Mouse (Mus musculus) forebrain, embryonic 15.5 days (tissue): Measurements from ENCODE around the gene Arhgef28. TPM values are rescaled to one million over a fixed set of nuclear protein-coding genes. Genes with fewer than 3 reads are reported as not detected.

Experiments
- ATAC-seq: fragments of 200-750 bp; cut with Nextera tagmentation; replicated peaks from 2 replicates; pipeline ENCODE4 v1.8.0; 2017; ENCODE audit warnings: mild to moderate bottlenecking, moderate TSS enrichment, moderate library complexity
- H3K27ac ChIP-seq: fragments of 300-500 bp; sonication (generic); replicated peaks from 2 replicates; pipeline ENCODE4 v1.5.1; 2015; ENCODE audit warnings: mild to moderate bottlenecking, inconsistent platforms
- H3K27me3 ChIP-seq: fragments of 300-500 bp; sonication (generic); 2 replicates; pipeline ENCODE4 v1.6.1; 2015; ENCODE audit warnings: inconsistent platforms
- H3K36me3 ChIP-seq: fragments of 300-500 bp; sonication (generic); 2 replicates; pipeline ENCODE4 v1.6.1; 2015; ENCODE audit warnings: mild to moderate bottlenecking, inconsistent platforms
- H3K4me1 ChIP-seq: fragments of 300-500 bp; sonication (generic); 2 replicates; pipeline ENCODE4 v1.6.1; 2015; ENCODE audit warnings: inconsistent platforms
- H3K4me2 ChIP-seq: fragments of 300-500 bp; sonication (generic); replicated peaks from 2 replicates; pipeline ENCODE4 v1.6.1; 2015; ENCODE audit warnings: mild to moderate bottlenecking, inconsistent platforms
- H3K4me3 ChIP-seq: fragments of 300-500 bp; sonication (generic); 2 replicates; pipeline ENCODE4 v1.5.1; 2015; ENCODE audit warnings: mild to moderate bottlenecking, inconsistent platforms
- H3K9ac ChIP-seq: fragments of 300-500 bp; sonication (generic); replicated peaks from 2 replicates; pipeline ENCODE4 v1.6.1; 2015; ENCODE audit warnings: mild to moderate bottlenecking, inconsistent platforms
- H3K9me3 ChIP-seq: fragments of 300-500 bp; sonication (generic); 2 replicates; pipeline ENCODE4 v1.6.1; 2016; ENCODE audit warnings: inconsistent platforms
- WGBS: fragments of 180-500 bp; shearing (Covaris S2); methylation state at CpG from one replicate; pipeline ENCODE4 v1.1.7; 2015; ENCODE audit warnings: mixed read lengths; 5-methylcytosine and 5-hydroxymethylcytosine counted together
- polyA plus RNA-seq: library from polyadenylated mRNA; unstranded; fragments of >200 nt; fragmentation: Nextera tagmentation; extraction: Ambion mirVana; gene quantifications from 2 replicates; pipeline ENCODE4 v1.2.1, GENCODE M21; 2015

Arhgef28 gene
- polyA plus RNA-seq, 1 experiment from 2014 or later: 15.7 TPM

GRCm38 (mm10) chr13:97941099-97941498, 265.1 kb downstream of the Arhgef28 start:
- Histone ChIP-seq H3K4me3 (no peak overlapping the region), H3K4me2 (no peak overlapping the region), H3K36me3 (no peaks in the 10 kb centered on the region), H3K9ac (no peak overlapping the region), H3K4me1 (peaks cover 11% of the 10 kb centered on the region), H3K27ac (no peak overlapping the region), H3K27me3 (no peaks in the 10 kb centered on the region), H3K9me3 (no peaks in the 10 kb centered on the region)
- 86% methylated on average over 6 of the region's 6 CpGs for WGBS
- ATAC-seq: no peak

- H3K4me1 ChIP-seq: peaks cover 11% of the 10 kb centered on the region
- no peak for ATAC-seq
- H3K4me2 ChIP-seq: no peak overlapping the region
- H3K36me3 ChIP-seq: no peaks in the 10 kb centered on the region
- H3K27me3 ChIP-seq: no peaks in the 10 kb centered on the region
- 69% methylated on average over 15 of the region's 15 CpGs for WGBS
- H3K27ac ChIP-seq: no peak overlapping the region
- H3K9me3 ChIP-seq: no peaks in the 10 kb centered on the region
- H3K4me3 ChIP-seq: no peak overlapping the region
- H3K9ac ChIP-seq: no peak overlapping the region
Measured at GRCm38 (mm10) chr13:97939433-97940160, 266.6 kb downstream of the Arhgef28 start.

DNA sequence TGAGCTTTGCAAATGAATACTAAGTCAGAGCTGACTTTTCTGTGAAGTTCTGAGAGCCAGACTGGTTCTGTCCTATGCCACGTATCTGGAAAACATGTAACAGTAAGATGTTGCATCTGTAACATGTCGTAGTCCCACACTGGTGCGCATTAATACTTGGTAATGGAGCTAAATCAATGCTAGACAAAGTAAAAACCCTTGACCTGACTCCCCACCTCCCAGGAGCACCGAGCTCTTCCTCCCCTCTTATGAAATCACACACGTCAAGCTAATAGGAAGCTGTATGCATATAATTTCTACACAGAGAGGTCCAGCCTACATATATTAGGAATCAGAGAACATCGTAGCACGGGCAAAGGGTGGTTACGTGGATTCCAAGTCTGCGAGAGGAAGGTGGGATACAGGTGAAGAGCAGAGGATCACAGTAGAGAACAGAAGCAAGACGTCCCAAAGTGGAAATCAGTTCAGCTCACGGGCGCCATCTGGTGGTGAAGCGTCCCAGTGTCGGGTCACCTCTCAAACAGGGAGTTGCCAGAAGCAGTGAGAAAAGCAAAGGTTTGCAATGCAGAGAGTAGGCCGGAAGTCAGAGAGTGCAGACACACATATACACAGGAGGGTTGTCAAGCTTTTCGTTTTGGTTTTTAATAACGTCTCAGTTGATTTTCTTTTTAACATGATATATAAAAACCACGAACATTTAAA, 267.5 kb downstream of the Arhgef28 start:
- no peaks in the 10 kb centered on the region for H3K27me3 ChIP-seq
- H3K9ac ChIP-seq: no peak overlapping the region
- 31% methylated on average over 18 of the region's 18 CpGs for WGBS
- no peak overlapping the region for H3K4me3 ChIP-seq
- H3K27ac ChIP-seq: no peak overlapping the region
- no peaks in the 10 kb centered on the region for H3K9me3 ChIP-seq
- no peaks in the 10 kb centered on the region for H3K36me3 ChIP-seq
- ATAC-seq: peak; percentile 80
- peaks cover 11% of the 10 kb centered on the region for H3K4me1 ChIP-seq
- H3K4me2 ChIP-seq: no peak overlapping the region

DNA sequence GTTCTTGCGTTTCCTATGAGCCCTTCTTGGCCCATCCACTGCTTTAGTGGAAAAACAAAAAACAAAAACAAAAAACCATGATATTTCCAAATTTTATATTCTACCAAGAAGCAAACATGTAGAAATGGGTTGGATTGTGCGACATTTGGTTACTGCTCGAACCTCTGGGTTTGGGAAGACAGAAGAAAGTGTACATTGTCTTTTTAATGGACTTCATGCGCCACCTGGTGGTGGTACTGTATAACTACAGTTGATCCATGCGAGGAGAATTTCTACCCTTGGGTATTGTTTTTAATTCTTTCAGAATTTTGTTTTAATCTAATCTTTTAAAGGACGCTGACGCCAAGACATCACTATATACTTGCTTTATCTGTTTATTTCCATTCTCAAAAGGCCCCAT, 268.3 kb downstream of the Arhgef28 start:
- H3K27ac ChIP-seq: no peak overlapping the region
- 14% methylated on average over 7 of the region's 7 CpGs for WGBS
- no peaks in the 10 kb centered on the region for H3K27me3 ChIP-seq
- H3K4me3 ChIP-seq: no peak overlapping the region
- H3K9me3 ChIP-seq: no peaks in the 10 kb centered on the region
- peak; percentile 45; the same call in 1 of the 2 replicates for ATAC-seq
- H3K36me3 ChIP-seq: no peaks in the 10 kb centered on the region
- peaks cover 11% of the 10 kb centered on the region for H3K4me1 ChIP-seq
- H3K9ac ChIP-seq: no peak overlapping the region
- no peak overlapping the region for H3K4me2 ChIP-seq

DNA sequence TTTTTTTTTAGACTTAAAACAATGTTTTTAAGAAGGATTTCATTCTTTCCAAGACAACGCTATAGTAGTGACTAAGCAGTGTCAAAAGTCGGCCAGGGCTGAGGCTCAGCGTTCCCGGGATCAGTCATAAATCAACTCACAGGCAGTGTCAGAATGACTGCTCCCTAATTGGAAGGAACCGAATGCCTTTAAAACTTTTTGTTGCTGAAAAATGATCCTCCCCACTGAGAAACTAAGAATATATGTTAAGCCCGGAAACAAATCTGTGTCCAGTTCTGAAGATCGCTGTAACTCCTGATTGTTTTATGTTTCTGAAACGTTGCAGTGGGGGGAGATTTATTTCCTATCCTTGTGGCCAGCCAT, 278.1 kb downstream of the Arhgef28 start:
- Histone ChIP-seq H3K4me2 (no peak overlapping the region), H3K4me3 (no peak overlapping the region), H3K4me1 (peaks cover 13% of the 10 kb centered on the region), H3K9ac (no peak overlapping the region), H3K27me3 (no peaks in the 10 kb centered on the region), H3K27ac (no peak overlapping the region), H3K9me3 (no peaks in the 10 kb centered on the region), H3K36me3 (no peaks in the 10 kb centered on the region)
- ATAC-seq: no peak
- 34% methylated on average over 8 of the region's 8 CpGs for WGBS

DNA sequence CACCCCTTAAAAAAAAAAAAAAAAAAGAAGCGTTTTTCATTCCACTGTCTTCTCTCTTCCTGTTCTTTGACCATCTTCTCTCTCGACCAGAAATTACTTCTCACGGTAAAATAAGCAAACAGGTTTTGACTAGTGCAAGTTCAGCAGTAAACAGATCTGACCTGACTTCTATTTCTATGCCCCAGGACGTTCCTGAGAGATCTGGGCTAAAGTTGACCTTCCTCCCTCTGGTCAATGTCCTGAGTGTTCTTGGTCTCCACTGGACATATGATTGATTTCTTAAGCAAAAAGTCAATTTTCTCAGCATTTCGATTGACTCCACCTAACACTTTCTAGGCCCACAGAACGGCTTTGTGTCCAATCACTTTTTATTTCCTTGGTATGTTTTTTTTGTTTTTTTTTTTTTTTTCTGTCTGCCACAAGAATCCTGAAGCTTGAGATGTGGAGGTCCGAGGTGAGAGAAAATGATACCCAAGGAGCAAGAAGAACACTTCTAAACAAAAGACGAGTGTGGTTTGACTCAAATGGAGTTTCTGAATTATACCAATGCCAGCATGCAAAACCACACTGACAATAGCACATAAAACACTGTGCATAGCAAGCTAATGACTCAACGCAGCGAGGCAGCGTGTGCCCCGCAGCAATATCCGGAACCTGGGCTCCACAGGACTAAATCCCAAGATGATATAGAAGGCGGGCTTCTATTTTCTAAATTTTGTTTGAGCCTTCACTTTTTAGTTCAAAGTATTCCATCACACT, 278.7 kb downstream of the Arhgef28 start:
- Histone ChIP-seq H3K4me1 (peaks cover 13% of the 10 kb centered on the region), H3K36me3 (no peaks in the 10 kb centered on the region), H3K4me2 (no peak overlapping the region), H3K9me3 (no peaks in the 10 kb centered on the region), H3K4me3 (no peak overlapping the region), H3K9ac (no peak overlapping the region), H3K27me3 (no peaks in the 10 kb centered on the region), H3K27ac (no peak overlapping the region)
- no peak for ATAC-seq
- 56% methylated on average over 14 of the region's 14 CpGs for WGBS

- Histone ChIP-seq H3K4me1 (peaks cover 13% of the 10 kb centered on the region), H3K9ac (no peak overlapping the region), H3K4me2 (no peak overlapping the region), H3K4me3 (no peak overlapping the region), H3K27ac (no peak overlapping the region), H3K36me3 (no peaks in the 10 kb centered on the region), H3K27me3 (no peaks in the 10 kb centered on the region), H3K9me3 (no peaks in the 10 kb centered on the region)
- no peak for ATAC-seq
- 91% methylated on average over 10 of the region's 10 CpGs for WGBS
Measured at GRCm38 (mm10) chr13:97926371-97926770, 279.9 kb downstream of the Arhgef28 start.

DNA sequence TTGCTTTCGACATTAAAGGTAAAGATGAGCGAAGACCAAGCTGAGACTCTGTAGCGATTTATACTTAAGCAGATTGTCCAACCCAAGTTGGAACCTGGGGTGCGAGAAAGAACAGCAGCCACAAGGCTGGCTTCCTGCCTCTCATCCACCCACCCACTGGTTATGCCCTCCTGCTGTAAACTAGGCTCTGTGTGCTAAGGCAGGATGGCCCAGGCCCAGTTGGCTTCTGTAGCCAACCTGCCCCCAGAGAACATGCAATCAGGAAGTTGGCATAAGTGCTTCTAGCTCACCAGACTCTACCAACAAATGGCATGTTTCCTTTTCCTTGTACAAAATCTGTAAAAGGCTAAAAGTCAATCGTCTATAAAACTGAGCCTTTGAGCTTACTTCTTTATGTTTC, 283.2 kb downstream of the Arhgef28 start:
- no peak overlapping the region for H3K4me2 ChIP-seq
- no peak overlapping the region for H3K9ac ChIP-seq
- H3K4me3 ChIP-seq: no peak overlapping the region
- no peaks in the 10 kb centered on the region for H3K9me3 ChIP-seq
- peaks cover 22% of the 10 kb centered on the region for H3K4me1 ChIP-seq
- H3K27me3 ChIP-seq: no peaks in the 10 kb centered on the region
- no peaks in the 10 kb centered on the region for H3K36me3 ChIP-seq
- no peak overlapping the region for H3K27ac ChIP-seq
- ATAC-seq: no peak
- WGBS: 89% methylated on average over 5 of the region's 5 CpGs

GRCm38 (mm10) chr13:97919590-97919989, 286.6 kb downstream of the Arhgef28 start:
- WGBS: 8% methylated on average over 8 of the region's 8 CpGs
- no peaks in the 10 kb centered on the region for H3K27me3 ChIP-seq
- ATAC-seq: 0 out of 2 replicates have a peak, but pooled peaks have one; percentile 43
- H3K36me3 ChIP-seq: no peaks in the 10 kb centered on the region
- no peak overlapping the region for H3K4me3 ChIP-seq
- no peak overlapping the region for H3K4me2 ChIP-seq
- H3K4me1 ChIP-seq: peaks cover 24% of the 10 kb centered on the region
- H3K9me3 ChIP-seq: no peaks in the 10 kb centered on the region
- peak overlapping the region; percentile 72 for H3K27ac ChIP-seq
- H3K9ac ChIP-seq: no peak overlapping the region

GRCm38 (mm10) chr13:97918117-97918900, 287.9 kb downstream of the Arhgef28 start:
- no peak; the same call in 1 of the 2 replicates for ATAC-seq
- no peaks in the 10 kb centered on the region for H3K27me3 ChIP-seq
- no peak overlapping the region for H3K9ac ChIP-seq
- 49% methylated on average over 12 of the region's 12 CpGs for WGBS
- H3K4me3 ChIP-seq: no peak overlapping the region
- no peak overlapping the region for H3K4me2 ChIP-seq
- no peaks in the 10 kb centered on the region for H3K9me3 ChIP-seq
- H3K36me3 ChIP-seq: no peaks in the 10 kb centered on the region
- H3K4me1 ChIP-seq: peaks cover 24% of the 10 kb centered on the region
- H3K27ac ChIP-seq: peak overlapping the region; percentile 76

GRCm38 (mm10) chr13:97911013-97911412, 295.2 kb downstream of the Arhgef28 start:
- Histone ChIP-seq H3K4me3 (no peak overlapping the region), H3K27ac (peak overlapping the region; percentile 54), H3K36me3 (no peaks in the 10 kb centered on the region), H3K27me3 (no peaks in the 10 kb centered on the region), H3K9ac (no peak overlapping the region), H3K4me2 (no peak overlapping the region), H3K9me3 (no peaks in the 10 kb centered on the region), H3K4me1 (peaks cover 13% of the 10 kb centered on the region)
- WGBS: 13% methylated on average over 10 of the region's 10 CpGs
- ATAC-seq: peak; percentile 48
